Mouse (Mus musculus): ENCODE measurements around the gene Mrpl45.

DNA sequence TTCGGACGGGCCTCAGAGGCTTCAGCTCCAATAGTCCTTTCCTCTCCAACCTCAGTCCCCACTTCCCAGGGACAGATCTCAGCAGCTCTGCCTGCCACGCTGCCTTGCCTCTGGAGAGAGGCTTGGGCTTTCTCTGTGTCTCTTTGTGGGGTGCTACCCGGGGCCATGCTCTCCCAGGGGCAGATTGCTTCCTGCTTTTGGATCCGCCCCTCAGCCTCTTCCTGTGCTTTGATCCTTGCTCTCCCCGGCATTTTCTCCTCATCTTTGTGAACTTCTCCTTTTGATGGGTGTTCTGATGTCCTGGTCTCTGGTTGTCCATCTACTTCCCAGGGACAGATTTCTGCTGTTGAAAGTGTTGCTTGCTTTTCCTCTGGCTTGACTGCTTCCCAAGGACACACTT lies 20.7 kb downstream of the Mrpl45 start:
- TF ChIP-seq CTCF (IDR thresholded peaks at IDR 0.05; ENCODE audit: low read depth, low read length), result no peak
- no peak for TF ChIP-seq POLR2A (IDR thresholded peaks at IDR 0.05; ENCODE audit: insufficient read depth, low read length)
- TF ChIP-seq EP300 (IDR thresholded peaks at IDR 0.05; ENCODE audit: insufficient read depth, low read depth, low read length), result no peak
